In genomic region chr2:156769274-156769673, GRCm38 (mm10) we compare ENCODE assay signal across 29 mouse cellular contexts. TPM values are rescaled to one million over a fixed set of nuclear protein-coding genes. Genes with fewer than 3 reads are reported as not detected.
DNase-seq lines count a peak whose midpoint lies in the region; ATAC-seq and TF ChIP-seq lines count a peak whose summit lies in the region.
"Had no signal": no experiment of that assay in that cellular context is flagged by ENCODE, and none has a peak within 500 bp of the region (broad histone marks: within the 10 kb centered on the region; RNA-seq: fewer than 3 reads in every experiment).

No protein-coding gene starts in this region.

- ATAC-seq in forebrain, embryonic 11.5 days (replicated peaks; ENCODE audit: low FRiP score): no peak
- ATAC-seq in forebrain, embryonic 16.5 days: no peak
- ATAC-seq in lung, embryonic 14.5 days (ENCODE audit: insufficient read depth): no peak
- ATAC-seq in stomach, postnatal 0 days (ENCODE audit: low FRiP score, low TSS enrichment): no peak
- ATAC-seq: CD4-positive, CD25-positive, alpha-beta regulatory T cell, adult 4 months; forebrain, embryonic 13.5 days; forebrain, postnatal 0 days; hindbrain, embryonic 16.5 days; intestine, embryonic 15.5 days had no signal

- H3K9me3 ChIP-seq in forebrain, embryonic 11.5 days (ENCODE audit: control insufficient read depth, low read length): no peaks in the 10 kb centered on the region
- no peaks in the 10 kb centered on the region for H3K9me3 ChIP-seq in forebrain, embryonic 16.5 days (ENCODE audit: control insufficient read depth, low read length)
- no peaks in the 10 kb centered on the region for H3K9me3 ChIP-seq in lung, embryonic 14.5 days (ENCODE audit: low read depth, low read length)
- H3K9me3 ChIP-seq in stomach, postnatal 0 days (ENCODE audit: control insufficient read depth, low read length): no peaks in the 10 kb centered on the region
- H3K9me3 ChIP-seq: embryonic facial prominence, embryonic 10.5 days; embryonic facial prominence, embryonic 13.5 days; forebrain, embryonic 13.5 days; heart, embryonic 12.5 days; heart, embryonic 15.5 days; hindbrain, embryonic 10.5 days; hindbrain, embryonic 13.5 days; intestine, embryonic 15.5 days had no signal

- 93% methylated on average over 12 of the region's 12 CpGs for WGBS in forebrain, embryonic 11.5 days
- WGBS in forebrain, embryonic 16.5 days: 83% methylated on average over 12 of the region's 12 CpGs
- 46% methylated on average over 12 of the region's 12 CpGs for WGBS in lung, embryonic 14.5 days
- 52% methylated on average over 12 of the region's 12 CpGs for WGBS in stomach, postnatal 0 days

- no peak overlapping the region for H3K4me3 ChIP-seq in forebrain, embryonic 11.5 days (ENCODE audit: low read depth, low read length)
- no peak overlapping the region for H3K4me3 ChIP-seq in forebrain, embryonic 16.5 days (replicated peaks; ENCODE audit: low read length)
- H3K4me3 ChIP-seq in lung, embryonic 14.5 days (ENCODE audit: low read depth, low read length): no peak overlapping the region
- no peak overlapping the region for H3K4me3 ChIP-seq in stomach, postnatal 0 days (ENCODE audit: low read depth, low read length)
- H3K4me3 ChIP-seq: embryonic facial prominence, embryonic 10.5 days; embryonic facial prominence, embryonic 13.5 days; erythroblast, embryonic 14.5 days; forebrain, embryonic 13.5 days; gastrocnemius, adult 2 months; heart, adult 2 months; heart, embryonic 12.5 days; heart, embryonic 15.5 days; hindbrain, embryonic 10.5 days; hindbrain, embryonic 13.5 days; intestine, embryonic 15.5 days had no signal

- no peaks in the 10 kb centered on the region for H3K27me3 ChIP-seq in forebrain, embryonic 11.5 days (ENCODE audit: control insufficient read depth, insufficient read depth, low read length)
- no peaks in the 10 kb centered on the region for H3K27me3 ChIP-seq in forebrain, embryonic 16.5 days (replicated peaks; ENCODE audit: control insufficient read depth, insufficient read depth, low read length)
- no peaks in the 10 kb centered on the region for H3K27me3 ChIP-seq in lung, embryonic 14.5 days (ENCODE audit: insufficient read depth, low read length)
- no peaks in the 10 kb centered on the region for H3K27me3 ChIP-seq in stomach, postnatal 0 days (ENCODE audit: control insufficient read depth, insufficient read depth, low read length)
- H3K27me3 ChIP-seq: embryonic facial prominence, embryonic 13.5 days; forebrain, embryonic 13.5 days; heart, embryonic 12.5 days; heart, embryonic 15.5 days; hindbrain, embryonic 13.5 days; intestine, embryonic 15.5 days had no signal

- TF ChIP-seq CTCF in lung, embryonic 14.5 days (IDR thresholded peaks at IDR 0.05; ENCODE audit: low read depth): no peak
- no peak for TF ChIP-seq CTCF in stomach, postnatal 0 days (IDR thresholded peaks at IDR 0.05; ENCODE audit: low read depth)

- no peak overlapping the region for H3K27ac ChIP-seq in forebrain, embryonic 11.5 days (ENCODE audit: low read depth, low read length)
- no peak overlapping the region for H3K27ac ChIP-seq in forebrain, embryonic 16.5 days (ENCODE audit: low read length)
- H3K27ac ChIP-seq in lung, embryonic 14.5 days (ENCODE audit: low read depth): no peak overlapping the region
- no peak overlapping the region for H3K27ac ChIP-seq in stomach, postnatal 0 days (replicated peaks)
- H3K27ac ChIP-seq: embryonic facial prominence, embryonic 10.5 days; embryonic facial prominence, embryonic 13.5 days; forebrain, embryonic 13.5 days; gastrocnemius, adult 2 months; heart, adult 2 months; heart, embryonic 15.5 days; hindbrain, embryonic 10.5 days; hindbrain, embryonic 13.5 days; intestine, embryonic 15.5 days had no signal

- peak; percentile 40 for DNase-seq in forebrain, embryonic 11.5 days (ENCODE audit: low spot score)
- peak; percentile 62 for DNase-seq in lung, embryonic 14.5 days
- DNase-seq in lung, postnatal 14 days: no peak
- DNase-seq in stomach, postnatal 0 days (ENCODE audit: low spot score): peak; percentile 11
- DNase-seq in yolk sac, embryonic 10.5 days (ENCODE audit: low spot score): peak; percentile 67
- DNase-seq: adrenal gland, postnatal 10 days; cerebellum, adult 11-12 months; cerebellum, adult 8-10 months; cerebellum, postnatal 10 days; cerebellum, postnatal 36 days; embryo, embryonic 11 days; forebrain, postnatal 0 days; gastrocnemius, adult 2 months; gastrocnemius, postnatal 14 days; heart, adult 2 months; heart, postnatal 10 days; heart, postnatal 36 days had no signal

- no peak for TF ChIP-seq EP300 in stomach, postnatal 0 days (optimal IDR thresholded peaks at IDR 0.05)

- H3K4me2 ChIP-seq in forebrain, embryonic 11.5 days (ENCODE audit: low read depth, low read length, severe bottlenecking): no peak overlapping the region
- no peak overlapping the region for H3K4me2 ChIP-seq in forebrain, embryonic 16.5 days (ENCODE audit: low read length)
- H3K4me2 ChIP-seq in lung, embryonic 14.5 days: no peak overlapping the region
- no peak overlapping the region for H3K4me2 ChIP-seq in stomach, postnatal 0 days (replicated peaks; ENCODE audit: low read depth)
- H3K4me2 ChIP-seq: embryonic facial prominence, embryonic 13.5 days; forebrain, embryonic 13.5 days; heart, embryonic 12.5 days; heart, embryonic 15.5 days; hindbrain, embryonic 13.5 days; intestine, embryonic 15.5 days had no signal

- no peaks in the 10 kb centered on the region for H3K4me1 ChIP-seq in forebrain, embryonic 11.5 days (replicated peaks; ENCODE audit: control insufficient read depth, insufficient read depth, low read length)
- H3K4me1 ChIP-seq in forebrain, embryonic 16.5 days (replicated peaks; ENCODE audit: control insufficient read depth, insufficient read depth, low read length): peaks cover 6% of the 10 kb centered on the region
- peaks cover 3% of the 10 kb centered on the region for H3K4me1 ChIP-seq in lung, embryonic 14.5 days (ENCODE audit: insufficient read depth)
- H3K4me1 ChIP-seq in stomach, postnatal 0 days (replicated peaks; ENCODE audit: control insufficient read depth, insufficient read depth): no peaks in the 10 kb centered on the region

- no peak overlapping the region for H3K9ac ChIP-seq in forebrain, embryonic 11.5 days (ENCODE audit: low read length)
- no peak overlapping the region for H3K9ac ChIP-seq in forebrain, embryonic 16.5 days (replicated peaks; ENCODE audit: low read depth, low read length)
- no peak overlapping the region for H3K9ac ChIP-seq in lung, embryonic 14.5 days
- H3K9ac ChIP-seq in stomach, postnatal 0 days (ENCODE audit: low read length): no peak overlapping the region
- H3K9ac ChIP-seq: embryonic facial prominence, embryonic 13.5 days; forebrain, embryonic 13.5 days; forebrain, postnatal 0 days; heart, embryonic 12.5 days; heart, embryonic 15.5 days; hindbrain, embryonic 13.5 days; intestine, embryonic 15.5 days had no signal

- no peaks in the 10 kb centered on the region; the same call in 1 of the 2 replicates for H3K36me3 ChIP-seq in forebrain, embryonic 11.5 days (ENCODE audit: control insufficient read depth, insufficient read depth, low read length)
- 0 out of 2 replicates have a peak, but pooled peaks cover 2% of the 10 kb centered on the region for H3K36me3 ChIP-seq in forebrain, embryonic 16.5 days (ENCODE audit: control insufficient read depth, insufficient read depth)
- H3K36me3 ChIP-seq in lung, embryonic 14.5 days (ENCODE audit: insufficient read depth): peaks cover 4% of the 10 kb centered on the region; the same call in 1 of the 2 replicates
- H3K36me3 ChIP-seq in stomach, postnatal 0 days (ENCODE audit: control insufficient read depth, insufficient read depth, low read length): no peaks in the 10 kb centered on the region
- H3K36me3 ChIP-seq: heart, embryonic 15.5 days; intestine, embryonic 15.5 days had no signal

RNA-seq across cellular contexts. Expression of gene Myl9, which starts 5.9 kb away (rescaled TPM):
- 105 and 121 TPM in 2 replicates for polyA plus RNA-seq in forebrain, embryonic 11.5 days (2014; fragmentation: Nextera tagmentation; extraction: Ambion mirVana)
- 36.5 and 41.4 TPM in 2 replicates for polyA plus RNA-seq in forebrain, embryonic 16.5 days (2015; fragmentation: Nextera tagmentation; extraction: Ambion mirVana)
- polyA plus RNA-seq in lung, embryonic 14.5 days (2014; fragmentation: Nextera tagmentation; extraction: Ambion mirVana): 397 and 446 TPM in 2 replicates
- 2,268 and 2,333 TPM in 2 replicates for polyA plus RNA-seq in stomach, postnatal 0 days (2015; fragmentation: Nextera tagmentation; extraction: Ambion mirVana)
- polyA plus RNA-seq: CD4-positive, CD25-positive, alpha-beta regulatory T cell, adult 4 months had no signal
